Mouse (Mus musculus) heart, postnatal 0 days (tissue): ENCODE results near the gene Epha6.

Experiments
- CTCF ChIP-seq: IDR thresholded peaks from 2 replicates; pipeline ENCODE4 v1.5.1; 2016; ENCODE audit warnings: antibody characterized with exemption, control low read depth, low read depth
- EP300 ChIP-seq: IDR thresholded peaks from 2 replicates; pipeline ENCODE4 v1.6.1; 2016; ENCODE audit warnings: antibody characterized with exemption, low read depth

- TF ChIP-seq CTCF, result no peak
- no peak for TF ChIP-seq EP300
Measured at GRCm38 (mm10) chr16:59871792-59872191, 733.5 kb downstream of the Epha6 start.
